Mouse (Mus musculus) adrenal gland, adult 8-10 months (tissue): Measurements from ENCODE around the gene Snx1. TPM values are rescaled to one million over a fixed set of nuclear protein-coding genes. Genes with fewer than 3 reads are reported as not detected.

ENCODE experiments used
- DNase-seq: peaks from one replicate; pipeline ENCODE4 v3.0.0; 2022
- total RNA-seq, 4 experiments: library from RNA; stranded (reverse); gene quantifications; 2 replicates each; pipeline ENCODE4 v1.2.4; 2022

Gene Snx1
- total RNA-seq, 4 experiments from 2014 or later = 116 to 172 (median 143) TPM

GRCm38 (mm10) chr9:66087062-66087461, 39.3 kb downstream of the Snx1 start:
- no peak for DNase-seq

GRCm38 (mm10) chr9:66084171-66084570, 42.2 kb downstream of the Snx1 start:
- DNase-seq = no peak

GRCm38 (mm10) chr9:66081999-66082398, 44.4 kb downstream of the Snx1 start:
- no peak for DNase-seq

- no peak for DNase-seq
Observed at GRCm38 (mm10) chr9:66080804-66081459, 45.5 kb downstream of the Snx1 start.

GRCm38 (mm10) chr9:66078493-66078892, 47.9 kb downstream of the Snx1 start:
- no peak for DNase-seq

- DNase-seq = no peak
Observed at GRCm38 (mm10) chr9:66078072-66078471, 48.3 kb downstream of the Snx1 start.

- DNase-seq = no peak
Observed at GRCm38 (mm10) chr9:66072754-66073153, 53.6 kb downstream of the Snx1 start.

GRCm38 (mm10) chr9:66070151-66070550, 56.2 kb downstream of the Snx1 start:
- DNase-seq = no peak

GRCm38 (mm10) chr9:66069583-66069982, 56.8 kb downstream of the Snx1 start, which contains the start of gene Snx22:
Snx22 (minus strand) TSS chr9:66069719.
- DNase-seq = peak; percentile 79

- DNase-seq = no peak
Observed at GRCm38 (mm10) chr9:66068971-66069391, 57.4 kb downstream of the Snx1 start.

GRCm38 (mm10) chr9:66068056-66068455, 58.3 kb downstream of the Snx1 start:
- no peak for DNase-seq

GRCm38 (mm10) chr9:66067542-66067941, 58.8 kb downstream of the Snx1 start:
- no peak for DNase-seq

GRCm38 (mm10) chr9:66066791-66067190, 59.6 kb downstream of the Snx1 start:
- DNase-seq = no peak

- no peak for DNase-seq
Observed at GRCm38 (mm10) chr9:66064316-66064715, 62.1 kb downstream of the Snx1 start.

- no peak for DNase-seq
Observed at GRCm38 (mm10) chr9:66063446-66063845, 62.9 kb downstream of the Snx1 start.

- DNase-seq = no peak
Observed at GRCm38 (mm10) chr9:66061656-66062055, 64.7 kb downstream of the Snx1 start.

GRCm38 (mm10) chr9:66060986-66061385, 65.4 kb downstream of the Snx1 start:
- no peak for DNase-seq

- no peak for DNase-seq
Observed at GRCm38 (mm10) chr9:66060308-66060647, 66.1 kb downstream of the Snx1 start.

GRCm38 (mm10) chr9:66059583-66060307, 66.6 kb downstream of the Snx1 start, which contains the start of gene Ppib:
Ppib (plus strand) TSS chr9:66060222.
- DNase-seq = peak; percentile 96

GRCm38 (mm10) chr9:66053620-66054019, 72.8 kb downstream of the Snx1 start:
- no peak for DNase-seq

GRCm38 (mm10) chr9:66052731-66053130, 73.7 kb downstream of the Snx1 start:
- no peak for DNase-seq

- DNase-seq = no peak
Observed at GRCm38 (mm10) chr9:66051493-66051892, 74.9 kb downstream of the Snx1 start.

- no peak for DNase-seq
Observed at GRCm38 (mm10) chr9:66049931-66050601, 76.3 kb downstream of the Snx1 start.

- no peak for DNase-seq
Observed at GRCm38 (mm10) chr9:66043241-66043640, 83.1 kb downstream of the Snx1 start.
